Mouse (Mus musculus): ENCODE results near the gene Sept1. TPM values are rescaled to one million over a fixed set of nuclear protein-coding genes. Genes with fewer than 3 reads are reported as not detected.

Gene Sept1
- polyA plus RNA-seq, 2 experiments = 15.3 to 22.2 TPM

DNA sequence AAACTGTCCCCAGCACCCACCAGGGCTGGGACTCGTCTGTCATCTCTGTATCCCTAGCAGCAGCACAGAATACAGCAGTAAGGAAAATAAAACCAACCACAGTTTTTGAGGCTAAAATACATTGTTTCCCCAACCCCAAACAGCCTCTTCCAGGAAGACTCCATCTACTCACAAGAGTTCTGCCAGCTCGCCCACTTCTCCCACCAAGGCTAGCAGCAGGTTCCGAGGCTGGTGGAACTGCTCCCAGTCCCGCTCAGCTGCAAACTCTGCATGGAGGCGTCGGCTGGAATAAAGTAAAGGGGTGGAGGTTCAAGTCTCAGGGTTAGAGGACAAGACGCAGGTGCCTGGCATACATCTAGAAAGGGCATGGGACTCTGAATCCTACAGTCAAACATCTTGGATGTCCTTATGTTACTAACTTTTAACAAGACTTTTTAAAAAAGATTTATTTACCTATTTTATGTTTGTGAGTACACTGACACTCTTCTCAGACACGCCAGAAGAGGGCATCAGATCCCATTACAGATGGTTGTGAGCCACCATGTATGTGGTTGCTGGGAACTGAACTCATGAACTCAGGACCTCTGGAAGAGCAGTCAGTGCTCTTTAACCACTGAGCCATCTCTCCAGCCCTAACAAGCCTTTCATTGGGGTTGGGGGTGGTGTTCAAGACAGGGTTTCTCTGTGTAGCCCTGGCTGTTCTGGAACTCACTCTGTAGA is 26.4 kb upstream of the Sept1 start:
- Histone ChIP-seq H3K27ac (replicated peaks; ENCODE audit: low read depth, low read length) (no peak overlapping the region), H3K27me3 (ENCODE audit: control insufficient read depth, insufficient read depth, low read length) (no peaks in the 10 kb centered on the region), H3K4me3 (replicated peaks; ENCODE audit: low read length) (peak overlapping the region; percentile 65), H3K4me2 (replicated peaks; ENCODE audit: low read depth, low read length, severe bottlenecking) (peak overlapping the region; percentile 83), H3K9ac (ENCODE audit: low read depth, low read length, severe bottlenecking) (no peak overlapping the region), H3K4me1 (ENCODE audit: control insufficient read depth, insufficient read depth, low read length) (peaks cover 9% of the 10 kb centered on the region; the same call in 1 of the 2 replicates), H3K36me3 (ENCODE audit: control insufficient read depth, insufficient read depth, low read length) (peaks cover 11% of the 10 kb centered on the region), H3K9me3 (ENCODE audit: control insufficient read depth, low read length) (no peaks in the 10 kb centered on the region)
- no peak for TF ChIP-seq POLR2A (IDR thresholded peaks at IDR 0.05; ENCODE audit: borderline replicate concordance, extremely low read depth, insufficient read depth, insufficient read length)
- 70% methylated on average over 8 of the region's 8 CpGs for WGBS
- DNase-seq (ENCODE audit: low spot score) (no peak), ATAC-seq (ENCODE audit: low FRiP score, low read depth) (no peak)

GRCm38 (mm10) chr7:127256518-127256917 is 23.6 kb upstream of the Sept1 start:
- no peaks in the 10 kb centered on the region for H3K9me3 ChIP-seq (ENCODE audit: control insufficient read depth, low read length)
- no peak overlapping the region for H3K4me3 ChIP-seq (replicated peaks; ENCODE audit: low read length)
- no peaks in the 10 kb centered on the region for H3K27me3 ChIP-seq (ENCODE audit: control insufficient read depth, insufficient read depth, low read length)
- TF ChIP-seq POLR2A (IDR thresholded peaks at IDR 0.05; ENCODE audit: borderline replicate concordance, extremely low read depth, insufficient read depth, insufficient read length) = no peak
- DNase-seq (ENCODE audit: low spot score) (no peak), ATAC-seq (ENCODE audit: low FRiP score, low read depth) (no peak)
- 86% methylated on average over 5 of the region's 5 CpGs for WGBS
- H3K4me1 ChIP-seq (ENCODE audit: control insufficient read depth, insufficient read depth, low read length) = peaks cover 9% of the 10 kb centered on the region; the same call in 1 of the 2 replicates
- H3K4me2 ChIP-seq (replicated peaks; ENCODE audit: low read depth, low read length, severe bottlenecking) = no peak overlapping the region
- H3K36me3 ChIP-seq (ENCODE audit: control insufficient read depth, insufficient read depth, low read length) = peaks cover 19% of the 10 kb centered on the region
- H3K27ac ChIP-seq (replicated peaks; ENCODE audit: low read depth, low read length) = no peak overlapping the region
- H3K9ac ChIP-seq (ENCODE audit: low read depth, low read length, severe bottlenecking) = no peak overlapping the region

DNA sequence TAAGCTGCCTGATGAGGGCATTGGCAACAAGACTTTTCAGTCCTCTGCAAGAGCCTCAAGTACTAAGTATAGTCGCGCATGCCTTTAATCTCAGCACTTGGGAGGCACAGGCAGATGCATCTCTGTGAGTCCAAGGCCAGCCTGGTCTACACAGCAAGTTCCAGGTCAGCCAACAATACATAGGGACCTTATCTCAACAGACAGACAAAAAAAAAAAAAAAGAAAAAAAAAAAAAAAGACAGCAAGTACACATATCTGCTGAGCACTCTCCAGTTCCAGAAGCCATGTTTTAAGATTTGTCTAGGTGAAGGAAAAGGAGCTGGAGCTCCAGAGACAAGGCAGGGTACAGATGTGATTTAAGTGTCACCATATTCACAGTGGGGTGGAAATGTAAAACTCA is 23.0 kb upstream of the Sept1 start:
- DNase-seq (ENCODE audit: low spot score) = no peak
- ATAC-seq (ENCODE audit: low FRiP score, low read depth) = no peak

GRCm38 (mm10) chr7:127255008-127255407 is 22.1 kb upstream of the Sept1 start:
- H3K27ac ChIP-seq (replicated peaks; ENCODE audit: low read depth, low read length) = 0 out of 2 replicates have a peak overlapping the region, but pooled peaks have one; percentile 75
- no peaks in the 10 kb centered on the region for H3K27me3 ChIP-seq (ENCODE audit: control insufficient read depth, insufficient read depth, low read length)
- peaks cover 26% of the 10 kb centered on the region for H3K36me3 ChIP-seq (ENCODE audit: control insufficient read depth, insufficient read depth, low read length)
- peak overlapping the region; percentile 75 for H3K9ac ChIP-seq (ENCODE audit: low read depth, low read length, severe bottlenecking)
- TF ChIP-seq POLR2A (IDR thresholded peaks at IDR 0.05; ENCODE audit: borderline replicate concordance, extremely low read depth, insufficient read depth, insufficient read length) = no peak
- H3K4me3 ChIP-seq (replicated peaks; ENCODE audit: low read length) = peak overlapping the region; percentile 63
- no peaks in the 10 kb centered on the region for H3K9me3 ChIP-seq (ENCODE audit: control insufficient read depth, low read length)
- ATAC-seq (ENCODE audit: low FRiP score, low read depth) = no peak
- no peak for DNase-seq (ENCODE audit: low spot score)
- 23% methylated on average over 4 of the region's 4 CpGs for WGBS
- peaks cover 9% of the 10 kb centered on the region; the same call in 1 of the 2 replicates for H3K4me1 ChIP-seq (ENCODE audit: control insufficient read depth, insufficient read depth, low read length)
- H3K4me2 ChIP-seq (replicated peaks; ENCODE audit: low read depth, low read length, severe bottlenecking) = peak overlapping the region; percentile 89

More for the DNA sequence above, 23.0 kb upstream of the Sept1 start:
- no peak overlapping the region for H3K4me3 ChIP-seq (replicated peaks; ENCODE audit: low read length)
- H3K4me2 ChIP-seq (replicated peaks; ENCODE audit: low read depth, low read length, severe bottlenecking) = no peak overlapping the region
- no peaks in the 10 kb centered on the region for H3K27me3 ChIP-seq (ENCODE audit: control insufficient read depth, insufficient read depth, low read length)
- WGBS = 89% methylated on average over 2 of the region's 2 CpGs
- no peak overlapping the region for H3K9ac ChIP-seq (ENCODE audit: low read depth, low read length, severe bottlenecking)
- no peak for TF ChIP-seq POLR2A (IDR thresholded peaks at IDR 0.05; ENCODE audit: borderline replicate concordance, extremely low read depth, insufficient read depth, insufficient read length)
- H3K36me3 ChIP-seq (ENCODE audit: control insufficient read depth, insufficient read depth, low read length) = peaks cover 22% of the 10 kb centered on the region
- H3K27ac ChIP-seq (replicated peaks; ENCODE audit: low read depth, low read length) = no peak overlapping the region
- peaks cover 9% of the 10 kb centered on the region; the same call in 1 of the 2 replicates for H3K4me1 ChIP-seq (ENCODE audit: control insufficient read depth, insufficient read depth, low read length)
- no peaks in the 10 kb centered on the region for H3K9me3 ChIP-seq (ENCODE audit: control insufficient read depth, low read length)

DNA sequence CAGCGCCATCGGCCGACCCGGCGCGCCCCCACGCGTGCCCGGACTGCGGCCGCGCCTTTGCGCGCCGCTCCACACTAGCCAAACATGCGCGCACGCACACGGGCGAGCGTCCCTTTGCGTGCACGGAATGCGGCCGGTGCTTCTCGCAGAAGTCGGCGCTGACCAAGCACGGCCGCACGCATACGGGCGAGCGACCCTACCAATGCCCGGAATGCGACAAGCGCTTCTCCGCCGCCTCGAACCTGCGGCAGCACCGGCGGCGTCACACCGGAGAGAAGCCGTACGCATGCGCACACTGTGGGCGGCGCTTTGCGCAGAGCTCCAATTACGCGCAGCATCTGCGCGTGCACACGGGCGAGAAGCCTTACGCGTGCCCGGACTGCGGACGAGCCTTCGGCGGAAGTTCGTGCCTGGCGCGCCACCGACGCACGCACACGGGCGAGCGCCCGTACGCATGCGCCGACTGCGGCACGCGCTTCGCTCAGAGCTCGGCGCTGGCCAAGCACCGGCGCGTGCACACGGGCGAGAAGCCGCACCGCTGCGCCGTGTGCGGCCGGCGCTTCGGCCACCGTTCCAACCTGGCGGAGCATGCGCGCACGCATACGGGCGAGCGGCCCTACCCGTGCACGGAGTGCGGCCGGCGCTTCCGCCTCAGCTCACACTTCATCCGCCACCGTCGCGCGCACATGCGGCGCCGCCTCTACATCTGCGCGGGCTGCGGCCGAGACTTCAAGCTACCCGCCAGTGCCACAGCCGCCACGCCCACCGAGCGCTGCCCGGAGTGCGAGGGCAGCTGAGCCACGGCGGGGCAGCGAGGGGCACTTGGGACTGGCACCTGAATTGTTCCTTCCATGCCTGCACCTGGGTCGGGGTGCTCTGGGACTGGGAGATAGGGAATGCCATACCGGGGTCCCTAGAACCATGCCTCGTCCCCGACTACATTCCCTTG is 21.2 kb upstream of the Sept1 start:
- peak; percentile 96 for DNase-seq (ENCODE audit: low spot score)
- H3K27ac ChIP-seq (replicated peaks; ENCODE audit: low read depth, low read length) = peak overlapping the region; percentile 75
- peaks cover 35% of the 10 kb centered on the region for H3K36me3 ChIP-seq (ENCODE audit: control insufficient read depth, insufficient read depth, low read length)
- H3K4me1 ChIP-seq (ENCODE audit: control insufficient read depth, insufficient read depth, low read length) = peaks cover 7% of the 10 kb centered on the region; the same call in 1 of the 2 replicates
- peak overlapping the region; percentile 75 for H3K9ac ChIP-seq (ENCODE audit: low read depth, low read length, severe bottlenecking)
- H3K9me3 ChIP-seq (ENCODE audit: control insufficient read depth, low read length) = no peaks in the 10 kb centered on the region
- WGBS = under 1% methylated on average over 116 of the region's 136 CpGs
- ATAC-seq (ENCODE audit: low FRiP score, low read depth) = peak; percentile 93
- H3K27me3 ChIP-seq (ENCODE audit: control insufficient read depth, insufficient read depth, low read length) = no peaks in the 10 kb centered on the region
- peak overlapping the region; percentile 89 for H3K4me2 ChIP-seq (replicated peaks; ENCODE audit: low read depth, low read length, severe bottlenecking)
- H3K4me3 ChIP-seq (replicated peaks; ENCODE audit: low read length) = peak overlapping the region; percentile 63
- 0 out of 2 replicates have a peak, but pooled peaks have one; percentile 33 for TF ChIP-seq POLR2A (IDR thresholded peaks at IDR 0.05; ENCODE audit: borderline replicate concordance, extremely low read depth, insufficient read depth, insufficient read length)

Measured in limb, embryonic 14.5 days (tissue).